Mouse (Mus musculus) left cerebral cortex, postnatal 10 days (tissue): ENCODE data around the gene Pde12. TPM values are rescaled to one million over a fixed set of nuclear protein-coding genes. Genes with fewer than 3 reads are reported as not detected.

Experiments used
- DNase-seq, 2 experiments: peaks; one replicate each; pipeline ENCODE4 v3.0.0; 2021 to 2022; ENCODE audit warnings: low spot score in 2 of 2, mixed read lengths in 1 of 2; ENCODE audit errors: extremely low spot score in 1 of 2
- intact Hi-C: fragments of 180-260 bp; cut with DNase I; formaldehyde crosslinking; loops from one replicate; pipeline ENCODE4 v1.15.1; 2025
- microRNA-seq: library from miRNA; unstranded; fragments of <30 nt; microRNA quantifications from one replicate; pipeline ENCODE4 v1.2.0, GENCODE M21; 2022
- total RNA-seq, 2 experiments: library from RNA; stranded (reverse); gene quantifications; 2 replicates each; pipeline ENCODE4 v1.2.3; 2021

The Pde12 gene
- total RNA-seq, 2 experiments from 2014 or later, result 10.2 to 10.3 TPM

- no peak for DNase-seq
- intact Hi-C loops, result no loop called here
These were observed 17.8 kb downstream of the Pde12 start for GRCm38 (mm10) chr14:26651901-26652300.

GRCm38 (mm10) chr14:26647811-26648210 is 21.9 kb downstream of the Pde12 start:
- intact Hi-C loops, result no loop called here

GRCm38 (mm10) chr14:26645989-26646650 is 23.6 kb downstream of the Pde12 start:
- peak; percentile 23 to 34 for DNase-seq
- intact Hi-C loops, result no loop called here

More at GRCm38 (mm10) chr14:26647811-26648210, 21.9 kb downstream of the Pde12 start:
- DNase-seq, result no peak

GRCm38 (mm10) chr14:26643006-26643624 is 26.6 kb downstream of the Pde12 start:
- intact Hi-C loops, result no loop called here
- no peak for DNase-seq

- DNase-seq, result no peak
- intact Hi-C loops, result no loop called here
These were observed 29.7 kb downstream of the Pde12 start for GRCm38 (mm10) chr14:26639961-26640360.

- intact Hi-C loops, result no loop called here
- DNase-seq, result no peak
These were observed 30.4 kb downstream of the Pde12 start for GRCm38 (mm10) chr14:26639251-26639650.

GRCm38 (mm10) chr14:26638708-26639084 is 31.0 kb downstream of the Pde12 start:
- intact Hi-C loops, result no loop called here
- peak; percentile 31 to 75 for DNase-seq

GRCm38 (mm10) chr14:26637851-26638707 is 31.6 kb downstream of the Pde12 start, which contains the start of gene Arf4:
Gene Arf4 (plus strand): TSS chr14:26638074.
- peak; percentile 98 to 99 for DNase-seq
- intact Hi-C loops, result no loop called here

GRCm38 (mm10) chr14:26637025-26637850 is 32.4 kb downstream of the Pde12 start:
- intact Hi-C loops, result no loop called here
- DNase-seq, result peak; percentile 34 to 51

- no peak for DNase-seq
- intact Hi-C loops, result no loop called here
These were observed 43.0 kb downstream of the Pde12 start for GRCm38 (mm10) chr14:26626605-26627140.

GRCm38 (mm10) chr14:26625301-26625700 is 44.4 kb downstream of the Pde12 start:
- intact Hi-C loops, result no loop called here
- DNase-seq, result no peak

- intact Hi-C loops, result no loop called here
These were observed 59.0 kb downstream of the Pde12 start for GRCm38 (mm10) chr14:26610689-26611088.

More at GRCm38 (mm10) chr14:26610689-26611088, 59.0 kb downstream of the Pde12 start:
- DNase-seq, result no peak

Small RNAs within 50 kb of the gene (microRNA-seq; reads per million reads assigned to microRNA genes)
- gene Mir7672, result 2.3 reads per million

Other genes starting within 250 kb of the Pde12 start
- 10 to 100 TPM; 83.3 to 83.9 TPM for gene Slmap, start 135.0 kb downstream of the Pde12 start, total RNA-seq
- gene Dennd6a, start 96.0 kb downstream of the Pde12 start, total RNA-seq, result 10 to 100 TPM; 24.4 to 25.4 TPM
- 100 to 1,000 TPM; 154 to 157 TPM for gene Arf4, start 31.8 kb downstream of the Pde12 start, total RNA-seq
- gene Dnah12, start 23.4 kb upstream of the Pde12 start, total RNA-seq, result under 1 TPM; 0.26 to 0.62 TPM
- under 1 TPM in 1 of 2 experiments, not detected in 1; 0.73 TPM for gene Asb14, start 224.7 kb upstream of the Pde12 start, total RNA-seq